Mouse (Mus musculus) natural killer cell, adult 2 months (primary cell): ENCODE data around the gene Mapk12.

Experiments
- DNase-seq, 2 experiments: peaks; one replicate each; pipeline ENCODE4 v3.0.0; 2022; ENCODE audit warnings: low spot score in 2 of 2

Gene Mapk12

GRCm38 (mm10) chr15:89137378-89138045 lies 3.0 kb downstream of the Mapk12 start:
- DNase-seq: no peak

- no peak for DNase-seq
Measured at GRCm38 (mm10) chr15:89136461-89137155, 3.9 kb downstream of the Mapk12 start.

DNA sequence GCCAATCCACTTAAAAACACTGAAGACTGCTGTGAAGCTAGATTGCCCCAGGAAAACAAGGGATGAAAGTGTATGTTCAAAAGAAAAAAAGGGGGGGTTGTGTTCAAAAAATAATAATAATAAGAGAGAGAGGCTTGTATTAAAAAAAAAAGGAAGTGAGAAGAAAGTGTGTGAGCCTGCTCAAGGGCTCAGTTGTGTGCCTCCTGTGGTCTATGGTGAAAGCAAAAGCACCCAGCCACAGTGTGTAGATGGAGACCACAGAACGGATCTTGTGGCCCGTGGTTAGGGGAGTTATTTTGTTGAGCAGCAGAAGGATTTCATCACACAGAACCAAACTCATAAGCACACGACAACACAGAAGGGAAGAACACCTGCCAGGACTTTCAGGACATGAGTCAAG lies 9.2 kb downstream of the Mapk12 start:
- DNase-seq: peak; percentile 90

- DNase-seq: no peak
Measured at GRCm38 (mm10) chr15:89130245-89130644, 10.3 kb downstream of the Mapk12 start.

GRCm38 (mm10) chr15:89128382-89129350 lies 11.8 kb downstream of the Mapk12 start, which contains the start of gene Hdac10:
Hdac10 (minus strand) TSS chr15:89128700.
- DNase-seq: peak; percentile 85 to 86

GRCm38 (mm10) chr15:89127364-89127940 lies 13.1 kb downstream of the Mapk12 start:
- no peak for DNase-seq

DNA sequence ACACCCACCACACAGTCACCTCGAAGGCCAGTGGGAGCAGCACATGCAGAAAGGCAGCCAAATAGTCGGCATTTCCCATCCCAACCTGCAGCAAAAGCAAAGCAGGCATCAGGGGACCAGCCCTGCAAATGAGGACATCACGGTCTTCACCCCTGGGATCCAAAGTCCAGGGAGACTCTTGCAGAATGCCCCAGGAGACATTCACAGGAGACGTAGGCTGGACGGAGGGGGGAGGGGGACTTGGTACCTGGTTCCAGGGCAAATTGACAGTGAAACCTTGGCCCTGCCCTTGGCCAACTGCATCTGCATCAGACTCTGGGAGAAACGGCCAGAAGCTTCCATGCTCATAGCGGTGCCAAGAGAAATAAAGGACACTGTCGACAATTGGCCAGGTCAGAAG lies 13.9 kb downstream of the Mapk12 start:
- no peak for DNase-seq

DNA sequence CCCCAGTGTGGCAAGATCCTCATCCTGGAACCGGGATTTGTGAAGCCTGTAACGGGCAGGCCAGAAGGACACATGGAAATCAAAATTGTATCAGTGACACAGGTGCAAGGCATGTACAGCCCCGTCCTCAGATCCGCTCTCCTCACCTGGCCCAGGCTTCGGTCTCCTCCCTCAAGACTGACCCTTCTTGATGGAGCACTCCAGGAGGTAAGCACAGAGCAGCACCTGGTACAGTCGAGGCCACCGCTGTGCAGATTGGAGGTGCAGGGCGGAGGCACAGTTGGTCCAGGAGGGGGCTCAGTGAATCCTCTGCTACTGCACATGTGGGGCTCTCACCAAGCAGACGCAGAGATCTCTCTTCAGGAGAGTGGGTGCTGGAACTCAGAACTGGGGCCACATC lies 15.2 kb downstream of the Mapk12 start:
- DNase-seq: no peak

- DNase-seq: no peak
Measured at GRCm38 (mm10) chr15:89124312-89124711, 16.2 kb downstream of the Mapk12 start.

- DNase-seq: no peak
Measured at GRCm38 (mm10) chr15:89123595-89123994, 16.9 kb downstream of the Mapk12 start.

DNA sequence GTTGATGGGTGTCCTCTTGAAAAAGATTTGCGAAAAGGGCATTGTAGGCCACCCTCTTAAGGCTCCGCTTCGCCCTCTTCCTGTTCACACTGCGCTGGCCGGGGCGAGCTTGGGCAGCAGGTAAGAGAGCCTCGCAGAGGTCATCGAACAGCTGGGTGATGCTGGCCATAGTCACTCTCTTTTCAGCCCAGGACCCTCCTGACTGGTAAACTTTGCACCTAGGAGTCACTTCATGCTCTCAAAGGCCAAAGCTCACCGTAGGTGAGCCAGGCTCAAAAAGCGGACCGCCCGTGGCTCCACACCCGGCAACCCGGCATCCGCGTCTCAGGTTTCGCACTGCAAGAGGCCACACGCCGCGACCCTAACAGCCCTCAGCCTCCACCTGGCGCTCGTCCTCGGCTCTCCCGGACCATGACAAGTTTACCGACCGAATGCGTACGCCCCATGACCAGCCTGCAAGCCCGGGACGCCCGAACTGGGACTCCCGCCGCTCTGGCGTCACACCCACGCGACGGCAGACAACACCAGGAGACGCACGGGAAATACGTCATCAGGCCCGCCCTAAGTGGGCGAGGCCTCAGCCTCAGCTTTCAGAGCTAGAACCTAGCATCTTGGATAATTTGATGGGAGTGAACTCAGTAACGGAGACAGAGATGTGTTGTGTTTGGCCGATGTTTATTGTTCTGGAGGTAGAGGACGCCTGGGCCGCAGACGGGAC lies 17.7 kb downstream of the Mapk12 start, which contains the start of gene Tubgcp6:
Tubgcp6 (minus strand) TSS at position 464 of the 718 bp plus-strand sequence.
- DNase-seq: peak; percentile 88 to 91

GRCm38 (mm10) chr15:89118007-89118406 lies 22.5 kb downstream of the Mapk12 start:
- DNase-seq: peak in 1 of 2 experiments; percentile 38

GRCm38 (mm10) chr15:89110147-89110546 lies 30.4 kb downstream of the Mapk12 start:
- DNase-seq: no peak

GRCm38 (mm10) chr15:89106976-89107375 lies 33.5 kb downstream of the Mapk12 start:
- peak; percentile 24 to 51 for DNase-seq

DNA sequence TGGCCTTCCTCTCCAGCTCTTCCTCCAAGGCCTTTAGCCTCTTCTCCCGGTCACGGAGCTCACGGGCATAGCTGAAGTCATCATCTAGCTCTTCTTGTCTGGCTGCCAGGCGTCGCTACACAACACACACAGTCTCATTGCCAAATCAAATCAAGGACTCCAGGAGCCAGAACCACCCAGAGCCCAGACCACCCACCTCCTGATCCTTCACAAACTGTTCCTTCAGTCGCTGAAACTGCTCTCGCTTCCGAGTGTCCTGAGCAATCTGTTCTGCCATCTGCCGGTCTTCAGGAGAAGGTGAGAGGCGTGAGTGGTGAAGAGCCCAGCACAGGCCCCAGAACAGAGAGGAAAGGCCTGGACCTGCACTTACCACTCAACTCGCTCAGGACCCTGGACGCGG lies 34.4 kb downstream of the Mapk12 start:
- DNase-seq: no peak

DNA sequence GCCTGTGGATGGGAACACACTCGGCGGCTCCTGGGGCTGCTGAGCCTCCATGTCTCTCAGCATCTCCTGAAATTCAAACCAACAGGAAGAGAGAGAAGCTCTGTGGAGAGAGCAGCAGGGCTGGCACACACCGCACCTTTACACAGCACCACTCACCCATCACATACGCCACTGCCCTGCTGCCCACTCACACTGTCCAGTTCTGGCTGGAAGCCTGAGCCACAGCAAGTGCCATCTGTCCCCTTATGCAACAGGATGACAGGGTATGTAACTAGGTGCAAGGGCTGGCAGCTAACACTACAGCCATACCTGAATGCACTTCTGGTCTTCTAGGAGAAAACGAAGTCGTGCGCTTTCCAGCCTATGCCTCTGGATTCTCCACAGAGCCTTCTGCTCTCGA lies 36.1 kb downstream of the Mapk12 start:
- DNase-seq: no peak

GRCm38 (mm10) chr15:89103921-89104320 lies 36.6 kb downstream of the Mapk12 start:
- DNase-seq: no peak

DNA sequence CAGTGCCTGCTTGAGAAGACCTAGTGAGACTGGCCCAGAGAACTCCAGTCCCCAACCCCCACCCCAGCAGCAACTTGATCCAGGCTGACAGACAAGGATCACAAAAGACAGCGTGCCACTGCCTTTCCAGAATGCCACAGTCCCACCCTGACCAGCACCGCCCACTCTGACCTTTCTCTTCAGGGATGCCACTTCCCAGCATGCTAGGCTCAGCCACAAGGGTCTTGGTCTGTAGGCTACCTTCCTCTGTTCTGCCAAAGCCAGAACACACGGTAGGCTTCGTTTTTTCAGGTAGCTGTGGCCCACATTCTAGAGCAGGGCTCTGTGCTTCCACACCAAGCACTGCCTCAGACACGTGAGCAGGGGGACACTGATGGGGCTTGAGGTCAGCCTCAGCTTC lies 37.9 kb downstream of the Mapk12 start:
- DNase-seq: no peak

GRCm38 (mm10) chr15:89100823-89101222 lies 39.7 kb downstream of the Mapk12 start:
- no peak for DNase-seq

GRCm38 (mm10) chr15:89098616-89099015 lies 41.9 kb downstream of the Mapk12 start:
- no peak for DNase-seq

GRCm38 (mm10) chr15:89097450-89097849 lies 43.1 kb downstream of the Mapk12 start:
- no peak for DNase-seq
